In genomic region chr9:97847873-97848838, GRCm38 (mm10) we compare ENCODE assay signal across 10 mouse cellular contexts.
DNase-seq lines count a peak whose midpoint lies in the region; ATAC-seq lines count a peak whose summit lies in the region.
"Had no signal": no experiment of that assay in that cellular context is flagged by ENCODE, and none has a peak within 500 bp of the region (broad histone marks: within the 10 kb centered on the region; RNA-seq: fewer than 3 reads in every experiment).

No protein-coding gene starts in this region.

- no peaks in the 10 kb centered on the region for H3K9me3 ChIP-seq in heart, embryonic 10.5 days
- H3K9me3 ChIP-seq in midbrain, embryonic 13.5 days: no peaks in the 10 kb centered on the region
- H3K9me3 ChIP-seq in midbrain, embryonic 10.5 days (replicated peaks): no peaks in the 10 kb centered on the region
- no peaks in the 10 kb centered on the region for H3K9me3 ChIP-seq in neural tube, embryonic 15.5 days (replicated peaks)
- H3K9me3 ChIP-seq: heart, embryonic 15.5 days had no signal

- no peak overlapping the region for H3K27ac ChIP-seq in heart, embryonic 10.5 days
- 0 out of 2 replicates have a peak overlapping the region, but pooled peaks have one; percentile 3 for H3K27ac ChIP-seq in midbrain, embryonic 13.5 days
- H3K27ac ChIP-seq in midbrain, embryonic 10.5 days (replicated peaks): no peak overlapping the region
- H3K27ac ChIP-seq in neural tube, embryonic 15.5 days (replicated peaks): peak overlapping the region; percentile 52; the same call in 1 of the 2 replicates
- H3K27ac ChIP-seq: heart, embryonic 15.5 days; macrophage had no signal

- no peak for ATAC-seq in midbrain, embryonic 13.5 days
- peak; percentile 70; the same call in 1 of the 2 replicates for ATAC-seq in neural tube, embryonic 15.5 days (ENCODE audit: low FRiP score)

- no peak overlapping the region for H3K4me3 ChIP-seq in heart, embryonic 10.5 days
- no peak overlapping the region for H3K4me3 ChIP-seq in midbrain, embryonic 13.5 days (replicated peaks)
- H3K4me3 ChIP-seq in midbrain, embryonic 10.5 days: no peak overlapping the region
- no peak overlapping the region for H3K4me3 ChIP-seq in neural tube, embryonic 15.5 days (replicated peaks)
- H3K4me3 ChIP-seq: heart, embryonic 15.5 days had no signal

- DNase-seq in heart, adult 8-10 months (ENCODE audit: low spot score): peak; percentile 4
- DNase-seq in heart, embryonic 10.5 days (ENCODE audit: low spot score): no peak
- no peak for DNase-seq in midbrain, embryonic 10.5 days (ENCODE audit: low spot score)
- peak; percentile 16 for DNase-seq in gastrocnemius, postnatal 25 days
- no peak for DNase-seq in thymus, postnatal 25 days
- DNase-seq: thymus, adult 2 months had no signal

- no peaks in the 10 kb centered on the region for H3K27me3 ChIP-seq in heart, embryonic 10.5 days (ENCODE audit: insufficient read depth, poor library complexity, severe bottlenecking)
- no peaks in the 10 kb centered on the region for H3K27me3 ChIP-seq in midbrain, embryonic 13.5 days
- H3K27me3 ChIP-seq in midbrain, embryonic 10.5 days (ENCODE audit: low read depth, poor library complexity, severe bottlenecking): no peaks in the 10 kb centered on the region
- H3K27me3 ChIP-seq in neural tube, embryonic 15.5 days (replicated peaks): no peaks in the 10 kb centered on the region
- H3K27me3 ChIP-seq: heart, embryonic 15.5 days had no signal

- WGBS in heart, embryonic 10.5 days: 77% methylated on average over 12 of the region's 12 CpGs
- WGBS in midbrain, embryonic 13.5 days: 81% methylated on average over 12 of the region's 12 CpGs
- WGBS in midbrain, embryonic 10.5 days: 89% methylated on average over 12 of the region's 12 CpGs
- 46% methylated on average over 12 of the region's 12 CpGs for WGBS in neural tube, embryonic 15.5 days

- H3K36me3 ChIP-seq in heart, embryonic 10.5 days: no peaks in the 10 kb centered on the region
- no peaks in the 10 kb centered on the region for H3K36me3 ChIP-seq in midbrain, embryonic 13.5 days
- H3K36me3 ChIP-seq in midbrain, embryonic 10.5 days: no peaks in the 10 kb centered on the region
- no peaks in the 10 kb centered on the region for H3K36me3 ChIP-seq in neural tube, embryonic 15.5 days
- H3K36me3 ChIP-seq: heart, embryonic 15.5 days had no signal

- H3K4me1 ChIP-seq in heart, embryonic 10.5 days: no peaks in the 10 kb centered on the region
- H3K4me1 ChIP-seq in midbrain, embryonic 13.5 days (replicated peaks): no peaks in the 10 kb centered on the region
- H3K4me1 ChIP-seq in midbrain, embryonic 10.5 days: peaks cover 6% of the 10 kb centered on the region; the same call in 1 of the 2 replicates
- H3K4me1 ChIP-seq in neural tube, embryonic 15.5 days: peaks cover 19% of the 10 kb centered on the region

- no peak overlapping the region for H3K4me2 ChIP-seq in midbrain, embryonic 13.5 days (replicated peaks)
- no peak overlapping the region for H3K4me2 ChIP-seq in neural tube, embryonic 15.5 days
- H3K4me2 ChIP-seq: heart, embryonic 15.5 days had no signal

- H3K9ac ChIP-seq in midbrain, embryonic 13.5 days (replicated peaks): no peak overlapping the region
- H3K9ac ChIP-seq in neural tube, embryonic 15.5 days (replicated peaks): no peak overlapping the region
- H3K9ac ChIP-seq: heart, embryonic 15.5 days had no signal

Comparison
In these comparisons a context has a peak if more than half of its experiments do, and no peak if none do; other contexts are left out.
1. DNase-seq: peak in heart, adult 8-10 months (single experiment) and gastrocnemius, postnatal 25 days (single experiment); none in heart, embryonic 10.5 days (single experiment), midbrain, embryonic 10.5 days (single experiment) and thymus, postnatal 25 days (single experiment).
2. H3K27ac ChIP-seq: peak in midbrain, embryonic 13.5 days (single experiment) and neural tube, embryonic 15.5 days (single experiment); none in heart, embryonic 10.5 days (single experiment) and midbrain, embryonic 10.5 days (single experiment).